Mouse (Mus musculus): ENCODE data around the gene Rbfox3. TPM values are rescaled to one million over a fixed set of nuclear protein-coding genes. Genes with fewer than 3 reads are reported as not detected.
A peak's percentile ranks its signal among the peaks of the same experiment; 100 is the strongest.

Rbfox3 gene
- polyA plus RNA-seq, 1 experiment from 2014 or later: 32.0 TPM

DNA sequence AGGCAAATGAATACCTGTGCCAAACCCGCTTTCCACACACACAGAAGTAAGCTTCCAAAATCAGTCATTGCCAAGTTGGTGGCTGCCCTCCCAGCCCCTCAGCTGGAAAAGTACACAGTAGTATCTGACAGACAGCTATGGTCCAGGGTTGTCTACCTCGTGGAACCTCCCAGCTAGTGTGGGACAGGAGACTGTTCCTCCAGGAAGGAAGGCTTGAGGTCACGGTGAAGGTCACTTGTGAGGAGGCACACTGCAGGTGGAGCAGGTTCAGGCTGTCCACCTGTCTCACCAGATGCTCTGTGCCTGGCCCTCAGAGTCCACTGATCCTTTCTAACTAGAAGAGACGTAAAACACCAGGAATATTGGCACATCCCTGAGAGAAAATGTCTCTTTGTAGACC is 21.9 kb downstream of the Rbfox3 start:
- Histone ChIP-seq H3K27ac (no peak overlapping the region), H3K4me3 (no peak overlapping the region), H3K9me3 (replicated peaks) (no peaks in the 10 kb centered on the region), H3K9ac (no peak overlapping the region), H3K27me3 (no peaks in the 10 kb centered on the region), H3K4me1 (peaks cover 16% of the 10 kb centered on the region), H3K4me2 (no peak overlapping the region), H3K36me3 (ENCODE audit: poor library complexity, severe bottlenecking) (no peaks in the 10 kb centered on the region)
- no peak for ATAC-seq
- 84% methylated on average over 4 of the region's 4 CpGs for WGBS

- no peak overlapping the region for H3K4me2 ChIP-seq
- WGBS: 84% methylated on average over 8 of the region's 8 CpGs
- H3K9ac ChIP-seq: no peak overlapping the region
- peaks cover 17% of the 10 kb centered on the region for H3K4me1 ChIP-seq
- H3K27me3 ChIP-seq: no peaks in the 10 kb centered on the region
- no peak overlapping the region for H3K27ac ChIP-seq
- no peak overlapping the region for H3K4me3 ChIP-seq
- no peaks in the 10 kb centered on the region for H3K36me3 ChIP-seq (ENCODE audit: poor library complexity, severe bottlenecking)
- no peak for ATAC-seq
- no peaks in the 10 kb centered on the region for H3K9me3 ChIP-seq (replicated peaks)
Observed at GRCm38 (mm10) chr11:118888426-118888825, 23.0 kb downstream of the Rbfox3 start.

DNA sequence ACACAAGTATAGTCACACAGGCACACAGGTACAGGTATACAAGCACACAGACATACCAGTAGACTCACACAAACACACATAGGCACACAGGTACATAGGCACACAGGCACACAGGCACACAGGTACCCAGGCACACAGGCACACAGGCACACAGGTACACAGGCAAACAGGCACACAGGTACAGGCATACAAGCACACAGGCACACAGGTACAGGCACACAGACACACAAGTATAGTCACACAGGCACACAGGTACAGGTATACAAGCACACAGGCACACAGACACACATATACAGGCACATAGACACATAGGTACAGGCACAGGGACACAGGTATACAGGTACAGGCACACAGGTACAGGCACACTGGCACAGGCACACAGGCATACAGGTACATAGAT is 24.2 kb downstream of the Rbfox3 start:
- no peak overlapping the region for H3K27ac ChIP-seq
- H3K4me1 ChIP-seq: peaks cover 23% of the 10 kb centered on the region
- H3K36me3 ChIP-seq (ENCODE audit: poor library complexity, severe bottlenecking): no peaks in the 10 kb centered on the region
- H3K4me3 ChIP-seq: no peak overlapping the region
- H3K4me2 ChIP-seq: no peak overlapping the region
- no peaks in the 10 kb centered on the region for H3K27me3 ChIP-seq
- no peaks in the 10 kb centered on the region for H3K9me3 ChIP-seq (replicated peaks)
- no peak overlapping the region for H3K9ac ChIP-seq
- ATAC-seq: no peak

GRCm38 (mm10) chr11:118886269-118886965 is 25.0 kb downstream of the Rbfox3 start:
- no peak for ATAC-seq
- peaks cover 26% of the 10 kb centered on the region for H3K4me1 ChIP-seq
- no peaks in the 10 kb centered on the region for H3K36me3 ChIP-seq (ENCODE audit: poor library complexity, severe bottlenecking)
- WGBS: 91% methylated on average over 11 of the region's 11 CpGs
- no peaks in the 10 kb centered on the region for H3K9me3 ChIP-seq (replicated peaks)
- H3K4me3 ChIP-seq: no peak overlapping the region
- no peaks in the 10 kb centered on the region for H3K27me3 ChIP-seq
- H3K27ac ChIP-seq: no peak overlapping the region
- no peak overlapping the region for H3K9ac ChIP-seq
- H3K4me2 ChIP-seq: no peak overlapping the region

DNA sequence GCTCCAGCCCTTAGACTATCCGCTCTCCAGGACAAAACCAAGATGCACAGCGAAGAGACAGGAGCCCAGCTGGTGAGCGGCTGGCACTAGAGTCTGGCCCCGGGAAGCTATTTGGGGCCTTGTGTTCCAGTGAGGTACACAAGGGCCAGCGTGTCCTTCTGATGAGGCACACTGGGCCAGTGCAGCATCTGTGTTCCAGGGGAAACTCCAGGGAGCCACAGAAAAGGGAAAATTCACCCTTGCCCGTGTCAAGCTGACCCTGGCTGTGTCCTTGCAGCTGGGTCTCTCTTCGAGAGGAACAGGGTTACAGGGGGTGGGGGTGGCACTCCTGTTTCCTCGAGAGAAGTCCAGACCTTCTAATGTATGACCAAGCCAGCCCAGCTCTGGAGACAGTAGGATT is 25.8 kb downstream of the Rbfox3 start:
- H3K4me2 ChIP-seq: no peak overlapping the region
- peaks cover 25% of the 10 kb centered on the region for H3K4me1 ChIP-seq
- no peaks in the 10 kb centered on the region for H3K9me3 ChIP-seq (replicated peaks)
- no peak for ATAC-seq
- WGBS: 83% methylated on average over 8 of the region's 8 CpGs
- H3K4me3 ChIP-seq: no peak overlapping the region
- no peaks in the 10 kb centered on the region for H3K36me3 ChIP-seq (ENCODE audit: poor library complexity, severe bottlenecking)
- H3K27ac ChIP-seq: no peak overlapping the region
- H3K9ac ChIP-seq: no peak overlapping the region
- H3K27me3 ChIP-seq: no peaks in the 10 kb centered on the region

DNA sequence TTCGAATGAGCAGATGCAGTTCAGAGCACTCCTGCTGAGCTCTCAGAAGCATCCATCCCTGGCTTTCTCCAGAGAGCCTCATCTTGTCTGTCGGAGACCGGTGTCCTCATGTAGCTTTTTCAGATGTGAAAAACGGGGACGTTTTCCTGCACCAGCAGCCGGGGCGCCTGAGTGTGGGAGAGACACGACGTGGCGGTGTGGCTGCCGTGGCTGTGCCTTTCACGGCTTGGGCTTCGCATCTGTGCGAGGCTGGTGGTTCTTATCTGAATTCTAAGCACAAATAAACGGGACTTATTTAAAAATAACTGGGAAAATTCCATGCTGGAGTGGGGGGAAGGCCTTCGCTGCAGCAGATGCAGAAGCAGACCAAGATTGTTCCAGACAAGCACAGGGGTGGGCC is 26.3 kb downstream of the Rbfox3 start:
- Histone ChIP-seq H3K27me3 (no peaks in the 10 kb centered on the region), H3K4me1 (peaks cover 23% of the 10 kb centered on the region; the same call in 1 of the 2 replicates), H3K36me3 (ENCODE audit: poor library complexity, severe bottlenecking) (no peaks in the 10 kb centered on the region), H3K4me2 (no peak overlapping the region), H3K4me3 (no peak overlapping the region), H3K27ac (no peak overlapping the region), H3K9ac (no peak overlapping the region), H3K9me3 (replicated peaks) (no peaks in the 10 kb centered on the region)
- ATAC-seq: no peak
- 87% methylated on average over 16 of the region's 16 CpGs for WGBS

- no peak overlapping the region for H3K4me3 ChIP-seq
- no peaks in the 10 kb centered on the region for H3K9me3 ChIP-seq (replicated peaks)
- ATAC-seq: no peak
- H3K27me3 ChIP-seq: no peaks in the 10 kb centered on the region
- H3K4me1 ChIP-seq: peaks cover 23% of the 10 kb centered on the region; the same call in 1 of the 2 replicates
- 89% methylated on average over 9 of the region's 9 CpGs for WGBS
- H3K4me2 ChIP-seq: no peak overlapping the region
- H3K36me3 ChIP-seq (ENCODE audit: poor library complexity, severe bottlenecking): no peaks in the 10 kb centered on the region
- H3K9ac ChIP-seq: no peak overlapping the region
- H3K27ac ChIP-seq: no peak overlapping the region
Observed at GRCm38 (mm10) chr11:118883143-118883542, 28.3 kb downstream of the Rbfox3 start.

DNA sequence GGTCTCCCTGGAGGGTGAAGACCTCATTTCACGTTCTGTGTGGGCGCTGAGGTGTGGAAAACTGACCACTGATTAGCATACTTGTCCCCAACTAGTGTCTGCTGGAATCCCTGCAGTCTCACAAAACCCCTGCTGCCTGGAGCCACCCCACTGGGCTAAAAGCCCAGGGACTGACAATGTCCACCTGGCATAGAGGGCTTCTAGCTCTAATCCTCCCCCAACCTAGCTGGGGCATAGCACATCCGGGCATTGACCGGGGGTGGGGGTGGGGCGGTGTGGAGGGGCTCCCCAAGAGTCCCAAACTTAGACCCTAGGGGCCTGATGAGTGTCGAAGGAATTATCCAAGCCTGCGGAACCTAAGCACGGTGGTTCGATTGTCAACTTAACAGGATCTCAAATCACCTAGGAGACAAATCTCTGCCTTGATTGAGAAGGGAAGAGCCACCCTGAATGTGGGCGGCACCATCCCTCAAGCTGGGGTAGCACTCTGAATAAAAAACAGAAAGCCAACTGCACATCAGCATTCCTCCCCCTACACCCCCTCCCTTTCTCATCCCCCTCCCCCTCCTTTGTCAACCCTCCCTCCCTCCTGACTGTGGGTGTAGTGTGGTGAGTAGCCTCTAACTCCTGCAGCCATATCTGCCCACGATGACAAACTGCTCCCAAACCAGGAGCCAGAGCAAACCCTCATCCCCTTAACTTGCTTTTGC is 29.5 kb downstream of the Rbfox3 start:
- no peak for ATAC-seq
- no peak overlapping the region for H3K4me2 ChIP-seq
- H3K27ac ChIP-seq: no peak overlapping the region
- no peaks in the 10 kb centered on the region for H3K27me3 ChIP-seq
- H3K36me3 ChIP-seq (ENCODE audit: poor library complexity, severe bottlenecking): no peaks in the 10 kb centered on the region
- H3K4me3 ChIP-seq: no peak overlapping the region
- 11% methylated on average over 11 of the region's 11 CpGs for WGBS
- H3K9ac ChIP-seq: no peak overlapping the region
- peaks cover 23% of the 10 kb centered on the region; the same call in 1 of the 2 replicates for H3K4me1 ChIP-seq
- H3K9me3 ChIP-seq (replicated peaks): no peaks in the 10 kb centered on the region

DNA sequence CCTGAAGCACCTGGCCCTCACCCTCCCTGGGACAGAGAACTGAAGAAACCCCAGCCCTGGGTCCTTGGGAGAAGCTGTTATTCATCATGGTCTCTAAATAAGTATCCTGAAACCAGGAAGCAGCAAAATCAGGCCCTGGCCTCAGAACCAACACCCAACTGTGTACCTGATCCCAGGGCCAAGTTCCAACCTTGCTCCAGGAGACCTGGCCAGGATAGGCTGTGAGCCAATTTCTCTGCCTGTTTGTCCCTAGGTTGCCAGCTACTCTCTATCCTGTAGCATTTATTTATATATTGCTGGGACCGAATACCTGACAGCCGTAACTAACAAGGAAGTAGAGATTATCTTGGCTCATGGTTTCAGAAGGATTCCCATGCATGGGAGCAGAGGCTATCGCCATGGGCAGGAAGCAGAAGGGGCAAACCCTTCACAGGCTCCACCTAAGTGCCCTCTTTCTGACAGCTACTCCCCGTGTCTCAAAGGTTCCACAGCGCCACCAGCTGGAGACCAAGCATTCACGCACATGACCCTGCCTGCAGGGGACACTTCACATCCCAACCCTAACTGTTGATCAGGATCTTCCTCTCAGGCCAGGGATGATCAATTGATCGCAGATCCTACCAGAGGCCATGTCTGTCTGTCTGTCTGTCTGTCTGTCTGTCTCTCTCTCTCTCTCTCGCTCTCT is 31.8 kb downstream of the Rbfox3 start:
- Histone ChIP-seq H3K27me3 (no peaks in the 10 kb centered on the region), H3K27ac (no peak overlapping the region), H3K36me3 (ENCODE audit: poor library complexity, severe bottlenecking) (no peaks in the 10 kb centered on the region), H3K9me3 (replicated peaks) (no peaks in the 10 kb centered on the region), H3K9ac (no peak overlapping the region), H3K4me2 (no peak overlapping the region), H3K4me1 (peaks cover 43% of the 10 kb centered on the region), H3K4me3 (no peak overlapping the region)
- ATAC-seq: no peak
- WGBS: 95% methylated on average over 8 of the region's 8 CpGs

- H3K4me1 ChIP-seq: peaks cover 51% of the 10 kb centered on the region
- no peak overlapping the region for H3K9ac ChIP-seq
- H3K4me3 ChIP-seq: no peak overlapping the region
- ATAC-seq: no peak
- H3K9me3 ChIP-seq (replicated peaks): no peaks in the 10 kb centered on the region
- no peak overlapping the region for H3K4me2 ChIP-seq
- no peaks in the 10 kb centered on the region for H3K36me3 ChIP-seq (ENCODE audit: poor library complexity, severe bottlenecking)
- 94% methylated on average over 13 of the region's 13 CpGs for WGBS
- no peaks in the 10 kb centered on the region for H3K27me3 ChIP-seq
- H3K27ac ChIP-seq: no peak overlapping the region
Observed at GRCm38 (mm10) chr11:118878605-118879245, 32.7 kb downstream of the Rbfox3 start.

DNA sequence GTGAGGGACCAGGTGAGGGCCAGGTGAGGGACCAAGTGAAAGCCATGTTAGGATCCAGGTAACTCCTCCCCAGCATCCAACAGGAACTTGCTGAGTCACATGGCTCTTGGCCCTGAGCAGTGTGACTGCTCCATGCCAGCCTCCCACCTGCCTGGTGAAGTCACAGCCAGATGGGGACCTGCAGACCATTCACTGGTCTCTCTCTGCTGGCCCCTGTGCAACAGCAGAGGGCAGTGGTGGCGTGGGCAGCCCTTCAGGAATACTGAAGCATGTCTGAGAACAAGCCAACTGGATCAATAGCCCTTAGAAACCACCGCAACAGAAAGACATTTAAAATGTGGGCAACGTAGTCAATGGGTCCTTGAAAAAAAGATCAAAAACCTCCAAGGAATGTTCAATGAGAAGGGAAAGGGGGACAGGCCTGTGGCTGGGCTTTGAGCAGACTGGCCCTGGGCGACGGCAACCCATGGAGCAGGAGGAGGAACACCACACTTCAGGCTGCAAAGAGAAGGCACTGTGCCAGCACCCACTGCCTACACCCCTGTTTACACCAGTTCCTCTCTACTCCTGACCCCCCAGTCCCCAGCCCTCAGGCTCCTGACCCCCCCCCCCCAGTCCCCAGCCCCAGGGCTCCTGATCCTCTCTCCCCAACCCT is 36.0 kb downstream of the Rbfox3 start:
- H3K9me3 ChIP-seq (replicated peaks): no peaks in the 10 kb centered on the region
- H3K4me3 ChIP-seq: no peak overlapping the region
- H3K4me2 ChIP-seq: no peak overlapping the region
- 0 out of 2 replicates have a peak overlapping the region, but pooled peaks have one; percentile 22 for H3K27ac ChIP-seq
- no peaks in the 10 kb centered on the region for H3K27me3 ChIP-seq
- peaks cover 29% of the 10 kb centered on the region for H3K4me1 ChIP-seq
- no peak overlapping the region for H3K9ac ChIP-seq
- WGBS: 27% methylated on average over 5 of the region's 5 CpGs
- peak; percentile 66 for ATAC-seq
- no peaks in the 10 kb centered on the region; the same call in 1 of the 2 replicates for H3K36me3 ChIP-seq (ENCODE audit: poor library complexity, severe bottlenecking)
